ENCODE assay signal across 10 mouse cellular contexts in genomic region chr4:57953796-57954195, GRCm38 (mm10). TPM values are rescaled to one million over a fixed set of nuclear protein-coding genes. Genes with fewer than 3 reads are reported as not detected.
DNase-seq lines count a peak whose midpoint lies in the region; ATAC-seq lines count a peak whose summit lies in the region.
"Had no signal": no experiment of that assay in that cellular context is flagged by ENCODE, and none has a peak within 500 bp of the region (broad histone marks: within the 10 kb centered on the region; RNA-seq: fewer than 3 reads in every experiment).

No protein-coding gene starts in this region.

- no peaks in the 10 kb centered on the region for H3K9me3 ChIP-seq in neural tube, embryonic 13.5 days
- H3K9me3 ChIP-seq: heart, embryonic 10.5 days had no signal

- H3K27me3 ChIP-seq in neural tube, embryonic 13.5 days: no peaks in the 10 kb centered on the region

- H3K4me3 ChIP-seq in neural tube, embryonic 13.5 days: no peak overlapping the region
- H3K4me3 ChIP-seq: left cerebral cortex, adult 2 months had no signal

- peaks cover 33% of the 10 kb centered on the region for H3K36me3 ChIP-seq in neural tube, embryonic 13.5 days

- peaks cover 34% of the 10 kb centered on the region for H3K4me1 ChIP-seq in neural tube, embryonic 13.5 days (replicated peaks)

- H3K4me2 ChIP-seq in neural tube, embryonic 13.5 days: 0 out of 2 replicates have a peak overlapping the region, but pooled peaks have one; percentile 4

- H3K27ac ChIP-seq in neural tube, embryonic 13.5 days (replicated peaks): no peak overlapping the region
- H3K27ac ChIP-seq: heart, embryonic 10.5 days; left cerebral cortex, adult 2 months had no signal

- WGBS in neural tube, embryonic 13.5 days: 93% methylated on average over 7 of the region's 7 CpGs

- H3K9ac ChIP-seq in neural tube, embryonic 13.5 days: no peak overlapping the region

- DNase-seq in cerebellum, adult 8-10 months: peak; percentile 5
- DNase-seq in neural tube, embryonic 10.5 days (ENCODE audit: extremely low spot score, low spot score): no peak
- DNase-seq in kidney, postnatal 4 days: peak; percentile 12 to 29
- no peak for DNase-seq in spleen, postnatal 4 days (ENCODE audit: low spot score in 2 of 2)
- no peak for DNase-seq in spleen, postnatal 36 days (ENCODE audit: low spot score in 2 of 2)
- DNase-seq in left cerebral cortex, adult 18-20 months (ENCODE audit: low spot score in 2 of 2): no peak

- no peak for ATAC-seq in cerebellum, adult (ENCODE audit: insufficient number of reproducible peaks, low FRiP score, low TSS enrichment)
- ATAC-seq in neural tube, embryonic 13.5 days (ENCODE audit: low read depth): no peak

RNA-seq across cellular contexts. Expression of gene Txn1, which starts 2.4 kb away (rescaled TPM):
- 295 and 303 TPM in 2 replicates for polyA plus RNA-seq in neural tube, embryonic 13.5 days (2015; fragmentation: Nextera tagmentation; extraction: Ambion mirVana)
- 100 to 1,000 TPM in 1 of 2 experiments, 10 to 100 TPM in 1; 98.3 to 104 TPM for total RNA-seq in left cerebral cortex, adult 18-20 months (2021)

RNA-seq across cellular contexts. Expression of gene D630039A03Rik, which starts 37.7 kb away (rescaled TPM):
- polyA plus RNA-seq in neural tube, embryonic 13.5 days (2015; fragmentation: Nextera tagmentation; extraction: Ambion mirVana): 0.23 and 0.35 TPM in 2 replicates
- total RNA-seq in left cerebral cortex, adult 18-20 months (2021): under 1 TPM in 1 of 2 experiments, not detected in 1; 0.21 TPM

RNA-seq across cellular contexts. Expression of gene Txndc8, which starts 55.1 kb away (rescaled TPM):
- not detected in 2 replicates for polyA plus RNA-seq in neural tube, embryonic 13.5 days (2015; fragmentation: Nextera tagmentation; extraction: Ambion mirVana)
- not detected for total RNA-seq in left cerebral cortex, adult 18-20 months (2021)
- total RNA-seq: left cerebral cortex, adult 2 months had no signal
- polyA plus RNA-seq: heart, embryonic 10.5 days had no signal

Comparison
In these comparisons a context has a peak if more than half of its experiments do, and no peak if none do; other contexts are left out.
1. DNase-seq: peak in cerebellum, adult 8-10 months (single experiment) and kidney, postnatal 4 days (2 of 2); none in neural tube, embryonic 10.5 days (single experiment), spleen, postnatal 4 days (0 of 2), spleen, postnatal 36 days (0 of 2) and left cerebral cortex, adult 18-20 months (0 of 2).